Mouse (Mus musculus) macrophage (primary cell): ENCODE measurements around the gene M6pr. TPM values are rescaled to one million over a fixed set of nuclear protein-coding genes. Genes with fewer than 3 reads are reported as not detected.

Experiments used
- H3K27ac ChIP-seq: fragments of 350-480 bp; formaldehyde crosslinking; 2 replicates; pipeline ENCODE4 v1.9.0; 2021
- H3K36me3 ChIP-seq: fragments of 350-480 bp; formaldehyde crosslinking; 2 replicates; pipeline ENCODE4 v1.9.0; 2021; ENCODE audit errors: inconsistent target
- H3K4me3 ChIP-seq: fragments of 350-480 bp; formaldehyde crosslinking; 2 replicates; pipeline ENCODE4 v1.9.0; 2021; ENCODE audit errors: inconsistent target
- H3K79me2 ChIP-seq: fragments of 350-480 bp; formaldehyde crosslinking; 2 replicates; pipeline ENCODE4 v1.9.0; 2021; ENCODE audit errors: inconsistent target
- WGBS: methylation state at CpG from one replicate; pipeline ENCODE4 v1.1.7; 2026; ENCODE audit warnings: inconsistent platforms; ENCODE audit not compliant: missing documents; 5-methylcytosine and 5-hydroxymethylcytosine counted together
- polyA plus RNA-seq: library from polyadenylated mRNA; stranded (reverse); fragments of 250-400 nt; gene quantifications from 3 replicates; pipeline ENCODE4 v1.2.4, GENCODE M21; 2018; ENCODE audit warnings: inconsistent platforms
- total RNA-seq, 78 experiments: library from RNA; depleted of rRNA; stranded (reverse); fragments of 250-400 nt; gene quantifications; 1 replicate in 9 of 78; 2 replicates in 24 of 78; 3 replicates in 43 of 78; 4 replicates in 2 of 78; pipeline ENCODE4 v1.2.4; 2018; ENCODE audit warnings: inconsistent platforms in 56 of 78

The M6pr gene
- 100 to 1,000 TPM in 20 of 26 experiments, 10 to 100 TPM in 6; 80.8 to 239 (median 123) TPM for total RNA-seq (2018; cell fraction: chromatin; rRNA removed)
- 100 to 1,000 TPM; 258 to 417 (median 331) TPM for total RNA-seq (2018; cell fraction: cytosol; rRNA removed)
- 100 to 1,000 TPM; 165 to 525 (median 319) TPM for total RNA-seq (2018; cell fraction: nucleus; rRNA removed)
- 282 to 386 TPM (median 335 TPM) in 3 replicates for polyA plus RNA-seq

DNA sequence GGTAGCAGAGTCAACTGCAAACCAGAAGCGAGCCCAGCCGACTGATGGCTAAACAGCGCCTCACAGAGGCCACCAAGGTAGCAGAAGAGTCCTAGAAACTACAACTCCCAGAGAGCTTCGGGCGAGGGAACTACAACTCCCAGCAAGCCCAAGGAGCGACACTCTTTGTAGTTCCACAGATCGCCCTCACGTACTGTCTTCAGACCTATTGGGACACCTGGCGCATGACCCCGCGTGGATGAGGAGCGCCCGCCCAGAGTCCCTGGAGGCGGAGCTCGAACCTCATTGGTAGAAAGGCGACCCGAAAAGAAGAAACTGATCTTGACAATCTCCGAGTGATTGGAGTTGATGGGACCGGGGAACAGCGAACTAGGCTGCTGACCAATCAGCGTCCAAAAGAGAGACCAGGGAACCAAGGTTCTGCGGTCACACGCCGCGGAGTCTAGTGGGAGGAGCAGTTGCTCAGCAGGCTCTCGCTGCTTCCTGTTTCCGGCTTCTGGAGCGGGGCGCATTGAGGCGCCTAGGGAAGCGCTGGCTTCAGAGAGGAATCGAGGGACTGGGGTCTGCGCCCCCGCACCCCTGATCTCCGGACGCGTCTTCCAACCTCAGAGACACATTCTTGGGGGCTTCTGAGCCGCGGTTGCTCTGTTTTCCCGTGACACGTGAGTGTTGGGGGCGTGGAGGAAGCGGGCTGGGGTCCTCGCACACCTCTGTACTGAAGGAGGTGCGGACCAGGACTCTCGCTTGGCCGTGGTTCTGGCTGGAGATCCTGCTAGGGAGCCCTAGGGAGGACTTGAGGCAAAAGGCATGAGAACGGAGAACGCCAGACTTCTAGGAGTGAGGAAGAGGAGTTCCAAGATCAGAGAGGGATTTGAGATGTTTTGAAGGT is at the start of gene M6pr:
Gene M6pr, plus strand, starts transcription at position 216 of the 889 bp plus-strand sequence.
- Histone ChIP-seq H3K79me2 (peaks cover 39% of the 10 kb centered on the region), H3K27ac (peak within 1 kb of the TSS; percentile 90), H3K4me3 (peak within 1 kb of the TSS; percentile 100), H3K36me3 (peaks cover 11% of the 10 kb centered on the region; the same call in 1 of the 2 replicates)
- under 1% methylated on average over 48 of the region's 49 CpGs for WGBS

DNA sequence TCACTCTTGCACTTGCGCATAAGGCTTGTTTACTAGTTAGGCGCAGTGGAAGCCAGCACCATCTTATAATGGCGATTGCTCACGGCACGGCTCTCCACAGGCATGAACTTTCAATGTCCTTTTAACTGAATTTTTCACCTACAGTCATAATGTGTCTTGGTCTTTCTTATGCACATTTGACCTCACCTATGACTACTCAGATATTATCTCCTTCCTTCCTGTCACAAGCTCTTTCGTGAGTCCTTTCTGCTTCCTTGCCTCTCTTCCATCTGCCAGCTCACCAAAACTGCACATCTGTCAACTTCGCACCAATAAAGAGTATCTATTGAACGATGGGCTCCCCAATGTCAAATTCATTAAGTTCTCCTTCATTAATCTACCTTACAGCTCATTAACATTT is 46.0 kb upstream of the M6pr start:
- Histone ChIP-seq H3K79me2 (no peaks in the 10 kb centered on the region), H3K27ac (no peak overlapping the region), H3K4me3 (no peak overlapping the region), H3K36me3 (no peaks in the 10 kb centered on the region)
- 81% methylated on average over 5 of the region's 8 CpGs for WGBS

DNA sequence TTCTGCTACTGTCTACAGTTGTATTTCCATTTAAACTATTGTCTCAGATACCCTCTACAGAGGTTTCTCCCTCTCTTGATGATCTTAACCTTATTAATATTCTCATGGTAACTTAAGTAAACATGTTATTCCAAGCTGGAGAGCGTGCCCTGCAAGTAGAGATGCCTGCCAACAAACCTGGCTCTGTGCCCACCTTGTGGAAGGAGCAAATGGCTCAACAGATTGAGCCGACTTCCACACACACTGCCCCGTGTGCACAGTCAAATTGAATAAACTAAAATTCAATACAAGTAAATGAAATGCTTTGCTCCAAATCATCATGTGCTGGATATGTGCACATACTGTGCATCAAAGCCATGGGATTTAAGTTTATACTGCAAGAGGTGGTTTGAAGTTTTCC is 40.0 kb upstream of the M6pr start:
- Histone ChIP-seq H3K4me3 (no peak overlapping the region), H3K79me2 (no peaks in the 10 kb centered on the region), H3K27ac (no peak overlapping the region), H3K36me3 (no peaks in the 10 kb centered on the region)
- 74% methylated on average over 3 of the region's 3 CpGs for WGBS

DNA sequence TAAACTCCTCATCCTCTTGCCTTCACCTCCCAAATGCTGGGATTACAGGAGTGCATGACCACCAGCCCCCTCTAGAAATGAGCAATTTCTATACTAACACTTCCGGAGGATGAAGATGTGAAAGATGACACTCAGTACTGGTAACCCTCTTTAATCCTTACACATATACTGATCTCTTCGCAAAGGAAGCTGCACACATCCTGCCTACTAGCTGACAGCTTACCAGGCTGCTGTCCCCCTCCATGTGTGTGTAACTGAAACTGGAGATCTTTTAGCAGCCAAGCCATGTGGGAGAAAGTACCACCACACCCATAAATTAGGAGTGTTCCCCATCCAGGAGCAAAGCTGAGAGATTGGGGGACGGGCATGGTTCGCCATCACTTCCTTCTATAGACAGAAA is 39.4 kb upstream of the M6pr start:
- 91% methylated on average over 4 of the region's 4 CpGs for WGBS
- Histone ChIP-seq H3K36me3 (no peaks in the 10 kb centered on the region), H3K27ac (no peak overlapping the region), H3K79me2 (no peaks in the 10 kb centered on the region), H3K4me3 (no peak overlapping the region)

DNA sequence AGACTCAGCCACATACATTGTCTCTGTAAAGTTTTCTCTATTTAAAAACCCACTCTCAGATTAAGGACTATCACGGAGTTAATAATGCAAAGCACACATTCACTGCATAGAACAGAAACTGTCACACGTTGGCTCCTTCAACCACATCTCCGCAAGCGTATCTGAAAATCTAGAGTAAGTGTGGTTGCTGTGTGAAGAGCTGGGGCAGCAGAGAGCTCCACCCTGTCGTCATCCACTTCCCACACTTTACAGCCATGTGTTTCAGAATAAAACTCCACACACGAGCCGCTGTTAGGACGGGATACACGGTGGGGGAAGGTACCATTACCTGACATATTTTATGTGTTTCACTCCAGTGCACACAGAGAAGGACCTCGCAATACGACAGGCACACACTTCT is 38.4 kb upstream of the M6pr start:
- Histone ChIP-seq H3K79me2 (no peaks in the 10 kb centered on the region), H3K27ac (no peak overlapping the region), H3K36me3 (no peaks in the 10 kb centered on the region), H3K4me3 (no peak overlapping the region)
- WGBS, result 84% methylated on average over 11 of the region's 11 CpGs

DNA sequence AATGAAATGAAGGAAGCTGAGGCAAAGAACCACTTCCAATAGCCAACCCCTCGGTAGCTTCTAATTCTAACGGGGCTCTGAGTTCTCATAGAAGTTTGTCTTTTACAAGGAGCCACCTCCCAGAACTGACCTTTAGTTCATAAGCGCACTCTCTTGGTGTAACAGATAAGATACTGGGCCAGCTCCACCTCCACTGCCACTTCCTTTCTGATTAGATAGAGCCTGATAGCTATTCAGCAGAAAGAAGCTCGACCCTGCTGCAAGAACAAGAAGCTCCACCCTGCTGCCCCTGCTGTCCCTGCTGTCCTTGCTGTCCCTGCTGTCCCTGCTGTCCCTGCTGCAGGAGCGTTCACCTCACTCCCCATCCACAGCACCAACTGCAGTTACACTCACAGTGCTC is 34.0 kb upstream of the M6pr start:
- WGBS, result 55% methylated on average over 5 of the region's 5 CpGs
- Histone ChIP-seq H3K27ac (no peak overlapping the region), H3K36me3 (no peaks in the 10 kb centered on the region), H3K79me2 (no peaks in the 10 kb centered on the region), H3K4me3 (no peak overlapping the region)

DNA sequence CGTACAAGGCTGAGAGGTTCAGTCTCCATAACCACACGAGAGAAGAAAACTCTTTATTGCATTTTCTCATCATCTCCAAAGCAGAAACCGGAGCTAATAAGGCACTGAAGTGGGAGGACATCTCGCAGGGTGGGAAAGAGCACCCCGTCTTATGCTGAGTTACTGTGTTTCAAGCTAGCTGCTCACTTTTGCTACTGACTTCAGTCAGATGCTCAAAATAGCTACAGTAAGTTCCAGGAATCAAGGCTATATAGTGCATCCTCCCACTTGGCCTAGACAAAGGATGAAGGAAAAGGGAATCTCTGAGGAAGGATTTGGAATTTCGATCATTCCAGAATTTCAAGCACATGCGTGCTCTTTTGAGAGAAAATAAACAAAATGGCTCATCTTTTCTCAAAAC is 32.0 kb upstream of the M6pr start:
- H3K36me3 ChIP-seq, result no peaks in the 10 kb centered on the region
- no peak overlapping the region for H3K4me3 ChIP-seq
- no peak overlapping the region for H3K27ac ChIP-seq
- WGBS, result 95% methylated on average over 7 of the region's 7 CpGs
- no peaks in the 10 kb centered on the region for H3K79me2 ChIP-seq

DNA sequence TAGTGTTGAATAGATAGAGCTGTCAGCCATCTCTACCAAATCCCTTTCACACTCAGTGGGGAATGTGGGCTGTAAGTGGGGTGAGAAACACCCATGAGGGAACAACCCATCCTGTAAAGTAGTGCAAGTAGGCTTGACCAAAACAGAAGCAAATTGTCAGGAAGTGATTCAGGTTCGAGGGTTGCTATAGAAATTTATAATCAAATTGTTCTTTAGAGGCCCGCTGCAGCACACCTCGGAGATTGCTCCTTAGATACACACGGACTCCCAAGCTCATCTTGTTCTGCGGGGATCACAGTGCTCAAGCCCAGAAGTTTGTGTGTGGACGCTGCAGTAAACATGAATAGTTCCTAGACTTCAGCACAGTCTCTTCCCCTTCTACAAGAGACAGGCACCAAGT is 25.7 kb upstream of the M6pr start, which contains the start of gene Klrg1:
Gene Klrg1, minus strand, starts transcription at position 101 of the 400 bp plus-strand sequence.
- WGBS, result 84% methylated on average over 6 of the region's 6 CpGs
- Histone ChIP-seq H3K36me3 (no peaks in the 10 kb centered on the region), H3K79me2 (no peaks in the 10 kb centered on the region)

DNA sequence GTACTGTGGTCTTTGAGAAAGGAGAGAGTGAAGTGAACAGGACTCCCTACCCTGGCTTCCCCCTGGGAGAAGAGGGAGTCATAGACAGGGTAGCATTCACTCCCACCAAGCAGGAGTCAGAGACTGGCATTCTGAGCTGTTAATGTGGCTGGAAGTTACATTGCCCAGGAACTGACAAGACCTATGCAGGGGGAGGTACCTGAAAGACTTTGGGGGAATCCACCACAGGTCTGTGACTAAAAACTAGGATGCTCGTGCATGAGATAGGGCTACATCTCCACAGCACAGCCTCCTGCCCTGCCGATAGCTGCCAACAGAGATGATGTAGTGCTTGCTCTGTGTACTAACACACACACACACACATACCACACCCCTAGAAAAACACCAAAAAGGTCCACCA is 25.1 kb upstream of the M6pr start:
- H3K36me3 ChIP-seq, result no peaks in the 10 kb centered on the region
- no peak overlapping the region for H3K4me3 ChIP-seq
- no peak overlapping the region for H3K27ac ChIP-seq
- 95% methylated on average over 2 of the region's 2 CpGs for WGBS
- no peaks in the 10 kb centered on the region for H3K79me2 ChIP-seq

More for the DNA sequence above, 25.7 kb upstream of the M6pr start, which contains the start of gene Klrg1:
- Histone ChIP-seq H3K4me3 (no peak within 1 kb of the TSS), H3K27ac (no peak within 1 kb of the TSS)

DNA sequence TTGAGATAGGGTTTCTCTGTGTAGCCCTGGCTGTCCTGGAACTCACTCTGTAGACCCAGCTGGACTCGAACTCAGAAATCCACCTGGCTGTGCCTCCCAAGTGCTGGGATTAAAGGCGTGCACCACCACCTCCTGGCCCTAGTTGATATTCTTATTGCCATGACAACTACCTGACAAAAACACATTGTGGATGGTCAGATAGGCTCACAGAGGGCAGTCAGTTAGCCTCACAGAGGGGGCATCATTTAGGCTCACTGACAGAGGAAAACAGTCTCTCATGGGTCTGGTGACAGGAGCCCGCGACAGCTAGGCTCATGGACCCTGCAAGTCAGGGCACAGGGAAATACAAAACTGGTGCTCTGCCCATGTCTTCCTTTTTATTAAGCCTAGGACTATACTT is 24.2 kb upstream of the M6pr start:
- 98% methylated on average over 4 of the region's 4 CpGs for WGBS
- H3K4me3 ChIP-seq, result no peak overlapping the region

DNA sequence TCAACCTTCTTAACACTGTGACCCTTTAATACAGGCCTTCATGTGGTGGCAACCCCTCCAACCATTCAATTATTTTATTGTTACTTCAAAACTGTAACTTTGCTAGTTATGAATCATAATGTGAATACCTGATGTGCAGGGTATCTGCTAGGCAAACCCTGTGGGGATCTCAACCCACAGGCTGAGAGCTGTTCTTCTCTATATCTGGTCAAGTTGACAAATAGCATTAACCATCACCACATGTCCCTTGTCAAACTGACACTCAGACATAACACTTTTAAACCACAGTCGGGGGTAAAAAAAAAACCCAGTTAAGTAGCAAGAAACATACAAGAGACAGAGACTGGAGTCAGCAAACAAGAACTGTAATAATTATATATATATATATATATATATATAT is 23.7 kb upstream of the M6pr start:
- Histone ChIP-seq H3K27ac (no peak overlapping the region), H3K36me3 (no peaks in the 10 kb centered on the region), H3K4me3 (no peak overlapping the region), H3K79me2 (no peaks in the 10 kb centered on the region)
- WGBS, result 67% methylated on average over 1 of the region's 1 CpGs

More for the DNA sequence above, 24.2 kb upstream of the M6pr start:
- H3K79me2 ChIP-seq, result no peaks in the 10 kb centered on the region
- H3K27ac ChIP-seq, result no peak overlapping the region
- no peaks in the 10 kb centered on the region for H3K36me3 ChIP-seq

DNA sequence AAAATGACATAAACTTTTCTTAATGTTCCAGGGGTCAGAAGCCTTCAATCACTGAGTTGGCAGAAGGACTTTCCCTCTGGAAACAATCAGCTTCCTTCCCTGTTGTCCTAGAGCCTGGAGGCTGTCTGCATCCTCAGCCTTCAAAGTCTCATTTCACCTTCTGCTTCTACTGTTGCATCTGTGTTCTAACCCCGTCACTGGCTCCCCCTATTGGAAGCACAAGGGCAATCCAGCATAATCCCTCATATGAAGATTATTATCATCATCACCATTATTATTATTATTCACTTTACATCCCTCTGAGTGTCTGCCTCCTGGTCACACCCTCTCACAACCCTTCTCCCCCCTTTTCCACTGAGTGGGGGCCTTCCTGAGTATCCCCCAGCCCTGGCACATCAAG is 20.3 kb upstream of the M6pr start:
- Histone ChIP-seq H3K4me3 (no peak overlapping the region), H3K36me3 (no peaks in the 10 kb centered on the region), H3K27ac (no peak overlapping the region), H3K79me2 (no peaks in the 10 kb centered on the region)
- WGBS, result 40% methylated on average over 1 of the region's 1 CpGs

DNA sequence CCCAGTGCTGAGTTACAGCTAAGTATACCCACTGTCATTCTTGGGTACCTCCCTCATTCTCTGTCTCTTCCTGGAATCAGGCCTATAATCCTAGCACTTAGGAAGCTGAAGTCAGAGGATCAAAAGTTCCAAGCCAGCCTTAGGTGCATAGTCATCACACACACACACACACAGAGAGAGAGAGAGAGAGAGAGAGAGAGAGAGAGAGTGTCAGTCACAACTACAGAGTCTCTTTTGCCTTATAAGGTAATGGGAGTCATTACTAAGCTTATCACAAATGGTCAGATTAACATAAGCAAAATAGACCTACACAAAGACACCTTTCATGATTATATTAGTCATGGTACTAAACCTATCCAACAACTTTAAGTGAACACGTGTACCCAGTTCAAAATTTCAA is 19.2 kb upstream of the M6pr start:
- H3K27ac ChIP-seq, result no peak overlapping the region
- 100% methylated on average over 1 of the region's 1 CpGs for WGBS
- no peaks in the 10 kb centered on the region for H3K36me3 ChIP-seq
- H3K79me2 ChIP-seq, result no peaks in the 10 kb centered on the region
- H3K4me3 ChIP-seq, result no peak overlapping the region

DNA sequence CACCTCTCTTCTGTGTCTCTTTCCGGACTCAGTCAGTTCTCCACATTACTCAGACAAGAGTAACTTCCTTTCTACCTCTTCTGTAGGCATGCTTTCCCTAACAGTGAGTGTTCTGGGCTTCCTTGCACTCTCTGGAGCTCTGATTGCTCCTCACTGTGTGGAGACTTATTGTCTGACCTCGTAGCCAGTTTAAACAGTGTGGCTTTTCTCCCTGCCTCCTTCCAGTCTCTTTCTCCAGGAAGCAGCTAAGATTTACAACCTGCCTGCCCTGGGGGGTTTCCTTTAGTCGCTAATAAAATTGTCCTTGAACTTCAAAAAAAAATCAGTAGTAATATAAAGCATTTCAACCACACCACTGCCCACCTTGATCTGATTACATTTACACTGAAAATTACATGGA is 18.3 kb upstream of the M6pr start:
- no peak overlapping the region for H3K27ac ChIP-seq
- H3K4me3 ChIP-seq, result no peak overlapping the region
- no peaks in the 10 kb centered on the region for H3K36me3 ChIP-seq
- 28% methylated on average over 3 of the region's 3 CpGs for WGBS
- no peaks in the 10 kb centered on the region for H3K79me2 ChIP-seq

DNA sequence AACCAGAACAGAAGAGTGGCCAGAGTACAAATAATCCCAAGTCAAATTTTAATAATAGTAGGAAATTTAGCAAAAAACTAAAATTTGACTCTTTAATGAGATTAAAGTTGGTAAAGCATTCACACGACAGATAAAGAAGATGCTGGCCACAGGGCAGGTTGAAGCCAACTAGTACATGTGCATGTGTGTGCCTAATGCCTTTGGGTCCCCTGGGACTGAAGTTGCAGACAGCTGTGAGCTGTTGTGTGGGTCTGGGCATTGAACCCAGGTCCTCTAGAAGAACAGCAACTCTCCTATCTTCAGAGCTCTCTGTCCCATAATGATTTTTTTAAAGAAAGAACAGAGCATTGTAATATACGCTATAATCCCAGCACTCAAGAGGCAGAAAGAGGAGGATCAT is 17.3 kb upstream of the M6pr start:
- no peak overlapping the region for H3K27ac ChIP-seq

More for the DNA sequence above, 17.3 kb upstream of the M6pr start:
- Histone ChIP-seq H3K79me2 (no peaks in the 10 kb centered on the region), H3K36me3 (no peaks in the 10 kb centered on the region), H3K4me3 (no peak overlapping the region)
- 100% methylated on average over 2 of the region's 2 CpGs for WGBS
